Mouse (Mus musculus): ENCODE data around the gene Fhl1.

GRCm38 (mm10) chrX:56701261-56701660 is 30.3 kb upstream of the Fhl1 start:
- no peak for TF ChIP-seq POLR2A (IDR thresholded peaks at IDR 0.05; ENCODE audit: low read depth, low read length)
- no peak for TF ChIP-seq CTCF (IDR thresholded peaks at IDR 0.05; ENCODE audit: extremely low read depth, insufficient read length, insufficient replicate concordance, low read depth, low read length)

Measured in small intestine, adult 2 months (tissue).